Mouse (Mus musculus) adrenal gland, postnatal 25 days (tissue): ENCODE results near the gene Cldn13. TPM values are rescaled to one million over a fixed set of nuclear protein-coding genes. Genes with fewer than 3 reads are reported as not detected.
"Not testable (repeated sequence)": the region's sequence is repeated elsewhere in the genome, so short reads cannot be mapped to it uniquely, and the experiment has no call there.

Source experiments
- DNase-seq: peaks from one replicate; pipeline ENCODE4 v3.0.0; 2021; ENCODE audit warnings: mixed read lengths
- long read RNA-seq: library from polyadenylated mRNA; stranded (forward); transcript quantifications from one replicate; pipeline ENCODE4 v2.0.0, GENCODE M21; 2021
- total RNA-seq: library from RNA; stranded (reverse); gene quantifications from 2 replicates; pipeline ENCODE4 v1.2.3, GENCODE M21; 2021

Gene Cldn13
- total RNA-seq, result not detected in 2 replicates
- long read RNA-seq, result 0 reads

DNA sequence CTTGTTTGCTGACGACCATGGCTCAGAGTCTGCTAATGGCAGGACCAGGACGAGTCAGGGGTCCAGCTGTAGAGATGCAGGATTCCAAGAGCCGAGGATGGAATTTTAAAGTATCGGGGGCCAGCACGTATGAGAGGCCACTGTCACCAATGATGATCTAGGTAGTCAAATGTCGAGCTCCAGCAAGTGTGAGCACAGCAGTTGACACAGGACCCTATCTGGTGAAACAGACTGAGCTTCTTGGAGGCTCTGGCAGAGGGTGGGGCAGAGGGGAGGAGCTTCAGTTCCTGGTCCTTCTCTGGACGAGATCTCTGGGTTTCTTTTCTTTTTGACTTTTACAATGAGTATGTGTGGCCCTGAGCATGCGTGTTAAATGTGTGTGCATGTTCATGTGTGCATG, at the start of gene Cldn13:
Gene Cldn13 (minus strand): TSS at position 216 of the 400 bp plus-strand sequence.
- DNase-seq, result no peak

DNA sequence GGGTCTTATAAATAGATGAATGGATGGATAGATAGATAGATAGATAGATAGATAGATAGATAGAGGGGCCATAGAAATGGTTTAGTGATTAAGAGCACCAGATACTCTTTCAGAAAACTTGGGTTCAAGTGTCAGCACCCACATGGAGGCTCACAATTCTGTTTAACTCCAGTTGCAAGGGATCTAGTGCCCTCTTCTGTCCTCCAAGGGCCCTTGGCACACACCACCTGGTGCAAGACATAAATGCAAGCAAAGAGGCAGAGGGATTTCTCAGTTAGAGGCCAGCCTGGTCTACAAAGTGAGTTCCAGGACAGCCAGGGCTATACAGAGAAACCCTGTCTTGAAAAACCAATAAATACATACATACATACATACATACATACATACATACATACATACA, 49.3 kb upstream of the Cldn13 start:
- DNase-seq, result not testable (repeated sequence)

DNA sequence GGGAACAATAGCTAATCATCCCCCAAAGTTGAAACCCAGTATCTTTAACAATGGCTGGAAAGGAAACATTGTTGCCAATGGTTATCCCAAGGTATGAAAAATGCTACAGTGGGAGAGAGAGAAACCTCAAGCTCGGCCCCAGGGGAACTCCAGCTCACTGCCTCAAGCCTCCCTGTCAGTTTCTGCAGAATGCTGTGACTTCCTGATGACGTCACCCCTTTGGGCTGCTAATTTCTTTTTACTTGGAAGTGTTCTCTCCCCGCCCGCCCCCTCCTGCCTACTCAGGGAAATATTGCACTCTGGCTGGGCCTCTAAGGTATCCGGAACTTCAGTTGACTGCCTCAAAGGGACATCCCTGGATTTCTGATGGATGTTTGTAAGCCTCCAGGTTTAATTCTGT, 48.2 kb upstream of the Cldn13 start:
- DNase-seq, result no peak

DNA sequence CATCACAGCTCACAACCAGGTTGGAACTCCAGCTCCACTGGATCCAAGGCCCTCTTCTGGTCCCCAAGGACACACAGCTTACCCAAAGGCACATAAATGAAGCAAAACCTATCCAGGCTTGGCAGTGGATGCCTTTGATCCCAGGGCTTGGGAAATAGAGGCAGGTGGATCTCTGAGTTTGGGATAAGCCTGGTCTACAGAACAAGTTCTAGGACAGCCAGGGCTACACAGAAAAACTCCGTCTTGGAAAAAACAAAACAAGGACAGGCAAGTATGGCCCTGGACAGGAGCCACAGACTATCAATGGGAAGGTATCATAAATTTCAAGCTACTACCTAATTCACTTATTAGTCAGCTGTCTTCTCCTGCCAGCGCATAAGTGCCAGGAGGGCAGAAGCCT, 46.2 kb upstream of the Cldn13 start:
- no peak for DNase-seq

DNA sequence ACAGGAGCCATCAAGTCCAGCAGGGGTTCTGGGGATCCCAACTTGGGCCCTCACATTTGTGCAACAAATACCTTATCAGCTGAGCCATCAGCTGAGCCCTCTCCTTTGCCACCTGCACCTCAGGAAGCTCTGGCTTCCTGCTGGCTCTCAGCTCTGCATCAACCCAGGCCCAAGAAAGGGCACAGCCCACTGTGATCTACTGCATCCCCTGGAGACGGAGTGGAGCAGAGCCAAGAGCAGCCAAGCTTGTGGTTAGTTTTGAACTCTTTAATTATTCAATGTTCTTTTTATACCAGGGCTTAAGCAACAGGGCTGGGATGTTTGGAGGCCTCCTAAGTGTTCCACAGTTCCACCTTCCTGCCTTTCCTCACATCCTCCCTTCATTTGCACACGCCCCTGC, 45.1 kb upstream of the Cldn13 start:
- no peak for DNase-seq

DNA sequence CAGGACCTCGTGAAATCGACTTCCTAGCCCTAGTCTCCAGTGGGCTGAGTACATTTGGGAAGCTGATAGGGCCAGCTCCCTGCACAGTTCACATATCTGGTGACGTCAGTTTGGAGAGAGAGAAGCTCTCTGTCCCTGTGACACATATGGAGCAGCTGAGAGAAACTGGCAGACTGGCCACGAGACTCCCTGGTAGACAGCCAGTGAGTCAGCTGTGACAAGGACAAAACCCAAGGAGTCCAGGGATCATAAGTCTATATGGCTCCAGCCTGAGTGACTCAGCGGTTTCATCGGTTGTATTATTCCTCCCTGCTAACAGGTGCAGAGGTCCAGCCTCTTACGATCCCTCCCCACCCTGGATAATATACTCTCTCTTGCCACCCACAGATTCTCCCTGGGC, 43.8 kb upstream of the Cldn13 start:
- DNase-seq, result peak; percentile 63

DNA sequence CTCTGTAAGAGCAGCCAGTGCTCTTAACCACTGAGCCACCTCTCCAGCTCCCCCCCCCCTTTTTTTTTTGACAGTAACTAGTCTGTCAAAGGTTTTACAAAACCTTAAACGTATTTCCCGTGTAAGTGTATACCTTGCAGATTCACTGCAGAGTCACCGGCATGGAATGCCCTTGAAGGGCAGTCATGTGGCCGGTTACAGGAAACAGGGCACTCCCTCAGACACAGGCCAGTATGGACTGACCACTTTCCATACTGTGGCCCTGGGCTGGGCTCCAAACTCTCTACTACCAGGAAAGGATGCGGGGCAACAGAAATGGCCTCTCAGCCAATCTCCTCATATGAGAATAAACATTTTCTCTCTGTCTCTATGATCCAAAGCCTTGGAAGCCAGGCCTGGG, 40.2 kb upstream of the Cldn13 start:
- no peak for DNase-seq

DNA sequence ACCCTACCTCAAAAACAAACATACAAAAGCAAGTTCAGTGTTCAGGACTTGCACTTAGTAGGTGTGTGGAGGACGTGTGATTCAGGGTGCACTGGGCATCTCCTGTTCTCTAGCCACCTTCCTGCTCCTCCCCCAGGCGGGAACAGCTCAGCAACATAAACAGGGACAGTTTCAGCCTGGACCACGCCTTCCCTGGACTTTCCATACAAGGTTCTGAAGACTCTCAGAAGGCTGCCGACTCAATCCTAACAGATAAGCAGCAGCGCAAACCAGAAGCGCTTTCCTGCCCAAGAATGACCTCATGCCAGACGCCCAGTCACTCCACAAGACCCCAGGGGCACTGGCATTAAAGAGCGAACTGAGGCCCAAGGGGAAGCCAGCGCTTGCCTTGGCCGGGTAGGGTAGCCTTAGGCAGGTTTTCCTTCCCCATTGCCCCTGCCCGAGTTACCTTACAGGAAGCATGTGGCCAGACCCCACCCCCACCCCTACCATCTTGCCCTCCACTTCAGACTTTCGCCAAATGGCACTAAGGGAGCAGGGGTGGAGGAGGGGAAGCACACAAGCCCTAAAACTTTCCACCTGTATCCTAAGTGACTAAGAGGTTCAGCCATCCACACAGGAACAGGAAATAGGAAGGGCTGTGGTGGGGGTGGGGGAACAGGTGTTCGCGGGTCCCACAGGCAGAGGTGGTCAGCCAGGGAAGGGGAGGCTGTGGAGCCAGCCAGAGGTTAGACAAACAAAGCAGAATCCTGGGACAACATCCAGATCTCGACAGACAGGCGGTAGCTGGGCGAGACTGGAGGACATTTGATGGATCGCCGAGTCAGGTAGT, 35.9 kb upstream of the Cldn13 start:
- no peak for DNase-seq

DNA sequence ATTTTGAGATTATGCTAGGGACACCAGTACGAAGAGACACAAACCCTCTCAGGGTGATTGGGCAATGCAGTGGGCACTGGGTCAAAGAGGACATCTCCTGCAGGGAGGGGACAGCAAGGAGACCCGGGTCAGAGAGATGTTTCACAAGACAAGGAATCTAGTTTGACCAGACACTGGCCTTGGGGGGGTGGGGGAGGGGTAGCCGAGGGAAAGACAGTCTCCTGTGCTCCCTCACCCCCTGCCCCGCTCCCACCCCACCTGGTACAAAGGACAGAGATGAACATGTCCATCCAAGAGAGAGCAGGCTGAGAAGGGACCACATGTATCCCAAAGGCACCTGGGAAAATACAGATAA, 32.7 kb upstream of the Cldn13 start:
- no peak for DNase-seq

DNA sequence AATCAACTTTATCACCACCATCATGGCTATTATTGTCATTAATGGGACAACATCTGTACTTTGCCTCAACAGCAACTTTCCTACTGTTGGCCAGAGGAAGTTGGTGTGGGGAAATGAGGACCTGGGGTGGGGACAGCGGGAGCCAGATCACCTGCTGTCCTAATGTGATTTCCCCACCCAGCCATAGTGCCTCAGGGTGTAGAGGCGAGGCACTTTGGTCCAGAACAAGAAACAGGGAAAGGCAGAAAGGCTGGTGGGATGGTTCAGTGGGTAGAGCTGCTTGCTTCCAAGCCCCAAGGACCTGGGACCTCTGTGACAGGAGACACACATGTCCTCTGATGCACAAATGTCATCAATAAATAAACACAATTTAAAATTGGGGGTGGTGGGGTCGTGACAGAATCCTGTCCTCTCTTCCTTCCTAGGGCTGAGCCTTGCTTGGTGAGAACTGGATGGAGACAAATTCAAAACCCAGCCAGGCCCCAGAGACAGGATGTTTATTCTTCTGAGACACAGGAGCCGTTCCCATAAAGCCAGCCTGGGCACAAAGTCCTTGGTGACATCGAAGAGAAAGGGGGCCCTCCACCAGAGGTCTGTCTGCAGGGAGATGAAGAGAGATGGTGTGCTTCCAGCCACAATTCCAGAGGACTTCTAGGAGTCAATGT, 32.2 kb upstream of the Cldn13 start:
- DNase-seq, result no peak

DNA sequence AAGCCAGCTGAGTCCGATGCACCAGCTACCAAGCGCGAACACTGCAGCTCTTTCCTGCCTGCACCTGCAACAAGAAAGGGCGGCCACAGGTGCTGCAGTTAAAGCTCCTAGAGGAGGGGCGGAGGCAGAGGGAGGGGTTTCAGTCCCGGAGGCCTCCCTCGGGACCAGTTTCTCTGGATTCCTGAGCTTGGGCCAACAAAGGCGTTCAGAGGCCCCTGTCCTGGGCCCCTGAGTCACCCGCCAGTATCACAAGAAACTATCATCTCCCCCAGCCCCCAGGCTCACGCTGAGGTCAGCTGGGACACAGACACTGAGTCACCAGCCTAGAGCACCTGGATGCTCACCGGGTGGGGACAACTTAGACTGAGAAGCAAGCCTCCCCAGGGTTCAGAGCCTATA, 31.5 kb upstream of the Cldn13 start, which contains the start of gene Cldn4:
Gene Cldn4 (minus strand): TSS at position 78 of the 399 bp plus-strand sequence.
- no peak for DNase-seq

DNA sequence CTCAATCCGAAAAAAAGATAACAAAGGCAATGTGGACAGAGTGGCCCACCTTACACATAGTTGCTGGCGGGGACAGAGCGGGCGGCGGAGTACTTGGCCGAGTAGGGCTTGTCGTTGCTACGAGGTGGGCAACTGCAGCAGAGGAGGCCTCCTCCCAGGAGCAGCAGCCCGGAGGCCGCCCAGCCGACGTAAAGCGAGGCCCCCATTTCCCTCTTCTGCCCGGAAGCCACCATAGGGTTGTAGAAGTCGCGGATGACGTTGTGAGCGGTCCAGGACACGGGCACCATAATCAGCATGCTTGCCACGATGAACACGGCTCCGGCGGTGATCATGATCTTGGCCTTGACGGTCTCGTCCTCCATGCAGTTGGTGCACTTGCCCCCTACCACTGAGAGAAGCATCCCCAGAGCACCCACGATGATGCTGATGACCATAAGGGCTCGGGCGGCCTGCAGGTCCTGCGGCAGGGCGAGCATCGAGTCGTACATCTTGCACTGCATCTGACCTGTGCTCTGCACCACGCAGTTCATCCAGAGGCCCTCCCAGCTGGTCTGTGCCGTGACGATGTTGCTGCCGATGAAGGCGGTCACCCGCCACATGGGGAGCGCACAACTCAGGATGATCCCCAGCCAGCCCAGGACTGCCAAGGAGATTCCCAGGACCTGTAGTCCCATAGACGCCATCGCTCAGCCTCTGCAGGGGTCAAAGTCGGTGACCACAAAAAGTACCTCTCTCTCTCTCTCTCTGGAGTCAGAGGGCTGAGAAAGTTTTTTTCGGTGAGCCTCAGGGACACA, 30.9 kb upstream of the Cldn13 start:
- DNase-seq, result no peak

DNA sequence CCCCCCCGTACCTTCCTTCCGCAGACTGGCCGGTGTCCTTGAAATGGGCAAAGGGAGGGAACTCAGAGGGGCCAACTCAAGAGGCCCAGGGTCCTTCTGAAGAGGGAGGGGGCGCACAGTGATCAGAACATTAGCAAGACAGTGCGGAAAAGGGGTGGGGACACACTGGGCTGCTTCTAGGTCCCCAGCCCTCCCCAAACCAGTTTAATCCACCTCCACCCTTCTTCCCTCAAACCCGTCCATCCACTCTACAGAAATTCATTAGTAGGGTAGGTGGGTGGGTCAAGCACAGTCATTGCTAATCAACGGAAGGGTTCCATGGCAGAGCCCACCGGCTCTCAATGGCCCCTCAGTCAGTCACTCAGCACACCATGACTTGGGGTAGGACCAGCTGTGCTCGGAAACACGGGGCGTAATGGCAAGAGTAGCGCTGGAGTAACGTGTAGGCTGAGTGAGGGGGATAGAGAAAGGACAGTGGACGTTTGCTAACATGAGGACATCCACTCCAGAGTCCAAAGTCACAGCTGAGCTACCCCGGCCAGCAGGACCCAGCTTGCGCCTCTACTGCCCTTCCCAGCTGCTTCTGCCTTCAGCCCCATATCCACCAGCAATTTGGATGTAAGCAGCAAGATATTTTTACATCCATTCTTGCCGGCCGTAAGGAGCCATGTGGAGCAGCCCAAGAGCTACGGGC, 30.1 kb upstream of the Cldn13 start:
- no peak for DNase-seq

DNA sequence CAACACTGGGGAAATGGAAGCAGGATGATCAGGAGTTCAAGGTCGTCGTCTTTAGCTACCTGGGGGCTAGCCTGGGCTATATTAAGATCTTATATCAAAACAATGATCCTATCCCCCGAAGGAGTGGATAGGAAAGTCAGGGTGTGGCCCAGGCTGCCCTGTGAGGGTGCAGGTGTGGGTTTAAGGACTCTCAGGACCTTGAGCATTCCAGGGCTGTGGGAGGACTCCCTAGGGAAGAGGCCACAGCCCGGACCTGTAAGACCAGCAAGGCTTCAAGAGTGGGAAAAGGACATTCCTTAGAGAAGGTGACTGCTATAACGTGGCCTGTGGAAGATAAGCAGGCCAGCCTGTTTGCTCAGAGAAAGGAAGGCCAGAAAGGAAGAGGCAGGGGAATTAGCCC, 28.9 kb upstream of the Cldn13 start:
- no peak for DNase-seq

DNA sequence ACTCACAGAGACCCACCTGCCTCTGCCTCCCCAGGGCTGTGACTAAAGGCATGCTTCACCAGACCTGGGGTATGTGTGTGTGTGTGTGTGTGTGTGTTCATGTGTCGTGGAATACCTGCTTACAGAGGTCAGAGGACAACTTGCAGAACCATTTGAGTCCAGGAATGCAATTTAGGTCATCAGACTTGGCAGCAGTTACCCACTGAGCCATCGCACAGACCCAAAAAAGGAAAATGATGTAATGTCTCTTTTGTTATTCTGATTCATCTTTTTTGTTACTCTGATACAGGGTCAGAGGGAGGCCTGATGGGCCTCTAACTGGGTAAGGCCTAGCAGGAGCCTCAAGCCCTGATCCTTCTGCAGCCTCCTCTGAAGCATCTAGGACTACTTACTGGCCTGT, 27.4 kb upstream of the Cldn13 start:
- DNase-seq, result no peak

DNA sequence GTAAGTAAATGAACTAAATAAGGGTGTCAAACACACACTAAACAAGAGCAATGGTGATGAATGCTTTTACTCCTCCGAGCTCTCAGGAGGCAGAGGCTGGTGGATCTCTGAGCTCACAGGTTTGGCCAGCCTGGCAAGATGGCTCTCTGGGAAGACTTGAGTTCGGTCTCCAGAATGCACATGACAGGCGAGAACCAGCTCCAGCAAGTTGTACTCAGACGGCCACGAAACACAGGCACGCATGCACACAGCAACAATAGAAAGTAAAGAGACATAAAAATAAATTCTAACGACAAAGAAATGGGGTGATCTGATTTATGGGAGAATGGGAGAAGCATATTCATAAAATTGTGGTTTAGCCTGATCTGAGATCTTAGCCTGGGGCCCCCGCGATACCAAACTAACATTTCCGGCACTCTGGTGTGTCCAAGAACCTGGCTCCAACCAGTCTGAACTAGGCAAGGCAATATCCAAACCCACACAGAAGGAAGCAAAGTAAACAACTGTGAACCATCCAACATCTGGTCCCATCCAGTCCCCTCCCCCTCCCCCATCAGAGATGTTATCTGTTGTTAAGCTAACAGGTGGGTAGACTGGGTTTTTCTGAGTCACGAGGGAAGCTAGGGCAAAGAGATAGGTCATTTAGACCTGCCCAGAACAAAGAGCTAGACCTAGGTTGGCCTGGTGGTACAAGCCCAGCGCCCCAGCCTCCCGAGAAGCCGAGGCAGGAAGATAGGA, 26.3 kb upstream of the Cldn13 start:
- no peak for DNase-seq

DNA sequence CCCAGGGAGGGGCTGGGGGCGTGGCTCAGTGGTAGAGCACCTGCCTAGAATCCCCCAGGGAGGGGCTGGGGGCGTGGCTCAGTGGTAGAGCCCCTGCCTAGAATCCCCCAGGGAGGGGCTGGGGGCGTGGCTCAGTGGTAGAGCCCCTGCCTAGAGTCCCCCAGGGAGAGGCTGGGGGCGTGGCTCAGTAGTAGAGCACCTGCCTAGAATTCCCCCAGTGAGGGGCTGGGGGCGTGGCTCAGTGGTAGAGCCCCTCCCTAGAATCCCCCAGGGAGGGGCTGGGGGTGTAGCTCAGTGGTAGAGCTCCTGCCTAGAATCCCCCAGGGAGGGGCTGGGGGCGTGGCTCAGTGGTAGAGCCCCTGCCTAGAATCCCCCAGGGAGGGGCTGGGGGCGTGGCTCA, 24.2 kb upstream of the Cldn13 start:
- not testable (repeated sequence) for DNase-seq

DNA sequence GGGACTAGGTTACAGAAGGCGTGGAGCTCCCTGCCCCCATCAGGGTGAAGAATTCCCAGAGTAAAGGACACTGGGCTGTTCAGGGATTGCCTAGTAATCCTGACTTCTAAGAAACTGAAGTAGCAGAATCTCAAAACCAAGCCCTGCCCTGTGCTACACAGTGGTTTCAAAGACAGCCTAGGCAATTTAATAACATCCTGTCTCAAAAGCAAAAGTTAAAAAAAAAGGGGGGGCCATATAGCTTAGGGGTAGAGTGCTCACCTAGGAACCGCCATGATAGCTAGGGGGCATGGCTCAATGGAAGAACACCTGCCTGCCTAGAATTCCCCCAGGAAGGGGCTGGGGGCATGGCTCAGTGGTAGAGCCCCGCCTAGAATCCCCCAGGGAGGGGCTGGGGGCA, 23.7 kb upstream of the Cldn13 start:
- DNase-seq, result no peak

DNA sequence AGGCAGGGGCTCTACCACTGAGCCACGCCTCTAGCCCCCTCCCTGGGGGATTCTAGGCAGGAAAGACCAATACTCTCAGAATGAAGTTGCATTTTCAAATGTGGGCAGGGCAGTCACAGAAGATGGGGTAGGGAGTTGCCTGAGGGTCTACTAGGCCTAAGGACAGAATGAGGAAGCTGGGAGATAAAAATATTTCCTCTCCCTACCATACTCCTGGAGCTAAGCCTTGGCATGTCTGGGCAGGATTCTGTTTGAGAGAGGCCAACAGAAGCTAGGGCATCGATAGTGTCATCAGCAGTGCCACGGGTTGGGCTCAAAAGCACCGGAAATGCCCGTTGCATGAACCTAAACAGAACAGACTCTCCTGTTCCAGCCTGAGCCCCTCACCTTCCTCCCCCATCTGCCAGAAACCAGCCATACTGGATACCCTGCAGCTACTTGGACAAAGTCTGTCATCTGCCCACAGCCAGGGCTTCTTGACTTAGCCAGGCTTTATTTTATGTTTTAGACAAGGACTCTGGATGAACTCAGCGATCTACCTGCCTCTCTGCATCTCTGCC, 21.4 kb upstream of the Cldn13 start:
- no peak for DNase-seq

DNA sequence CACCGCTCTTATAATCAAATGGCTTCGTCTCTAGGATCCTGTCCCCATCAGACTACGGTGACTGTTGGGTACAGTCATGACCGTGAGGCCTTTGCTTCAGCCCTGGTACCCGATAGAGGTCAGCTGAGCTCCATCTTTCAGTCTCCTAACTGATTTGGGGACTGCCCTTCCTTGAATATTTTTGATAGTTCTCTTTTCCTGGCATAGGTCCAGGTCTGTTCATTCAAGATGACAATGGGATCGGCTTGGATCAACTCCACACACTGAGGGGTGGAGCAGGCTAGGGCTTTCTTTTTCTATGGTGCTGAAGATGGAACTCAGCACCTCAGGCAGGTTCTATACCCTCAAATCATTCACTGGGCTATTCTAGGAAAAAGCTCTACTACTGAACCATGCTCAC, 20.7 kb upstream of the Cldn13 start:
- DNase-seq, result no peak

DNA sequence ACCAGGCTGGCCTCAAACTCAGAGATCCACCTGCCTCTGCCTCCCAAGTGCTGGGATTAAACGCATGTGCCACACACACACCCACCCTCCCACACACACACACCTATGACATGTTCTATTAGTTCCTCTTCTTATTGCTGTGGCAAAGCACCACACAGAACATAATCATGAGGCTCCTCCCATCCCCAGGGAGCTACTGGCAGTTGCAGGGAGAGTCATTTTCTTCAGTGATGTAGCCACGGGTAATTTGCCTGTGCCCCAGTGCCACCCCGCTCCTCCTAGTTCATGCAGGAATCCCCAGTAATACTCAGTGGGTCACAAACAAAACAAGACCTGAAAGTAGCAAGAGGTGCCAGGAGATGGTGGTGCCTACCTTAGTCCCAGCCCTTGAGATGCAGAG, 19.3 kb upstream of the Cldn13 start:
- DNase-seq, result no peak
